Mouse (Mus musculus) urinary bladder, adult 2 months (tissue): ENCODE results near the gene Kdm5c. TPM values are rescaled to one million over a fixed set of nuclear protein-coding genes. Genes with fewer than 3 reads are reported as not detected.
"Not testable (repeated sequence)": the region's sequence is repeated elsewhere in the genome, so short reads cannot be mapped to it uniquely, and the experiment has no call there.

Experiments used
- DNase-seq: peaks from one replicate; pipeline ENCODE4 v3.0.0; 2022; ENCODE audit warnings: low spot score
- polyA plus RNA-seq: library from polyadenylated mRNA; depleted of rRNA; stranded (reverse); fragments of >200 nt; gene quantifications from 2 replicates; pipeline ENCODE4 v1.2.3, GENCODE M21; 2012; rRNA removed

The Kdm5c gene
- polyA plus RNA-seq, 1 experiment, result 29.3 TPM

DNA sequence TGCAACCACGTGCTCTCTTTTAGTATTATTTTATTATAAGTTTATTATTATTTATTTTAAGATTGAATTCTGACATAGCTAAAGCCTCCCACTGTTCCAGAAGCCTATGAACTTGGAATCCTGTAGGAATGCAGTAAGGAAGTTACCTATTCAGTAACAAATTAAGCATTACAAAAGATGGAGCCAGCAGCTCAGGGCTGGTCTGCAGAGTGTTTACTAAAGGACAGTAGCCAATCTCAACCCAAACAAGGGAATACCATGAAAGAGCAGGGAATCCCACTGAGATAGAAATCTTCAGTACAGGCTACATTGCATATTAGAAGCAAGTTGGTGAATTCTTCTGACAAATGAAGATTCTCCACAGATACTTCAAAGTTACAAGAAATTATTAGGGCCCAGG lies 54.2 kb downstream of the Kdm5c start:
- not testable (repeated sequence) for DNase-seq

DNA sequence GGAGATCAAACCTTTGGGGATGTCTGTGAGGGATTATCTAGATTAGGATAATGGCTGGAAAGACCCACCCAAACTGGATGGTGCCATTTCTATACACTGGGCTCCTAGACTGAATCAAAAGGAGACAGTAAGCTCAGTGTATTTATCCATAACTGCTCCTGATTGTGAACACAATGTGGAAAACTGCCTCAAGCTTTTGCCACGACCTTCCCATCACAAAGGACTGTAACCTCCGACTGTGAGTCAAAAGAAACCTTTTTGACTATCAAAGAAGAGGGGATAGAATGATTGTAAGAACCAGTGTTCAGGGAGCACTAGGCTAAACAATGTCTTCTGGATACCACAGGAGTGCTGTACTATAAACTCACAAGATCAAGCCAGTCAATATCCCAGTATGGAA lies 73.4 kb downstream of the Kdm5c start:
- no peak for DNase-seq

DNA sequence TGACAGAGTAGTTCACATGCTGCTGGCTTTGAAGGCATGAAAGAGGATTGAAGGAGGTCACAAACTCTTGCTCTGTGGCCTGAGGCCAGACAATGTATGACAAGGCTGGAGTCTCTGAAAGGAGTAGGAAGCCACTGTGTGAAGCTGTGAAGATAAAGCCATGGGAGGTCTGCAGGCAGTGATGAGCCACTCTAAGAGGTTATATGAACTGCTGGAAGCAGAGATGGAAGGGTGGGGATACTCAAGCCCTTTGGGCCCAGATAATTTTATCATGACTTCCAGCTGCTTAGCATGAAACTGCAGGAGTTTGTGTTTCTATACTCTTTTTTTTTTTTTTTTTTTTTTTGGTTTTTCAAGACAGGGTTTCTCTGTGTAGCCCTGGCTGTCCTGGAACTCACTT lies 74.6 kb downstream of the Kdm5c start:
- no peak for DNase-seq

- no peak for DNase-seq
Observed at GRCm38 (mm10) chrX:152307942-152308341, 75.1 kb downstream of the Kdm5c start.

DNA sequence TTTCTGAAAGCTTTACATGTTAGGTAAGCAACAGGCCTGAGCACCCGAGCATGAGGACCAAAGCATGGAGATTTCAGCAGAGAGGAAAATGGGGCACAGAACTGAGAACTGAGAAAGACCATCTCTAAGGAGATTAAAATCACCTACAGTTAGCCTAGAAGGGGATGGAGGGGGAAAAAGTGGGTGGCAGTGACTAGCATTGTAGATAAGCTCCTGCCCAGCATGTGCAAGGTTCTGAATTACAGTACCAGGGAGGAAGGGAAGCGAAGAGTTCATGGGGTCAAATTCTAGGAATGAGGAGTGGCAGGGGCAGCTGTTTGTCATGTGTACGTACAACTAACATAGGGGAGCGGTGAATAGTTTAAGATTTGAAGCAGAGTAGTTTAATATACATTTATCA lies 87.7 kb downstream of the Kdm5c start:
- no peak for DNase-seq

DNA sequence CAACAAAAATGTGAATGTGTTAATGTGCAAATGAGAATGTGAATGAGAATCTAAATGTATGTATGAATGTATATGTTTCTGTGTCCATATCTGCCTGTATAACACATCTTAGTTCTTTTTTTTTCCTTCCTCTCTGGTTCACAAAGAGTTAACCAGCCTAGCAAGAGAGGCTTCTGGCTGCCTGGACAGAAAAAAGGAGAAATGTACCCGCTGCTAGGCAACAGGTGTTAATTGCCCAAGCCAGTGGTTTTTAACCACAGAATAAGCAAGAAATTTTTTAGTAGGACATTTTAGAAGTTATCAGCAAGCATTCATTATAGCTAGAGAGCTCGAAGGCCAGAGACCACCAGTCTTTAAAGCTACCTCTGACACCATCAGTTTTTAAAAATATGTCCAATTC lies 90.0 kb downstream of the Kdm5c start:
- no peak for DNase-seq

DNA sequence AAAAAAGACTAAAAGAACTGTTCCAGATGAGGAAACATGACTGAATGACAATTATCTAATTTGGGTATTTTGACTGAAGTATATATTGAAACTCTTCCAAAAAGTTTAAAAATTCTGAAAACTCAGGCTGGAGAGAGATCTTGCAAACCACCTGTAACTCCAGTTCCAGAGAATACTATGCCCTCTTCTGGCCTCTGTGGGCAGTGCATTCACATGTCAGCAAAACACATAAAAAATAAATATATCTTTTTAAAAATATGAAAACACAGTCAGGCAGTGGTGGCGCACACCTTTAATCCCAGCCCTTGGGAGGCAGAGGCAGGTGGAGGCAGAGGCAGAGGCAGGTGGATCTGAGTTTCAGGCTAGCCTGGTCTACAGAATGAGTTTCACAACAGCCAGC lies 90.8 kb downstream of the Kdm5c start:
- DNase-seq, result no peak

Other genes with a start within 250 kb of the Kdm5c start
- gene Hsd17b10, start 231.2 kb upstream of the Kdm5c start, polyA plus RNA-seq, result 61.2 and 72.5 TPM in 2 replicates
- gene Ribc1, start 216.7 kb upstream of the Kdm5c start, polyA plus RNA-seq, result 0.54 and 1.0 TPM in 2 replicates
- 40.7 and 48.5 TPM in 2 replicates for gene Smc1a, start 216.6 kb upstream of the Kdm5c start, polyA plus RNA-seq
- 8.3 and 10.7 TPM in 2 replicates for gene Iqsec2, start 88.8 kb upstream of the Kdm5c start, polyA plus RNA-seq
- 12.1 and 14.1 TPM in 2 replicates for gene Kantr, start 94.5 kb downstream of the Kdm5c start, polyA plus RNA-seq
- 61.4 and 72.4 TPM in 2 replicates for gene Tspyl2, start 109.4 kb downstream of the Kdm5c start, polyA plus RNA-seq
- 4.7 and 4.8 TPM in 2 replicates for gene Gpr173, start 135.7 kb downstream of the Kdm5c start, polyA plus RNA-seq